Mouse (Mus musculus) CH12.LX (cell line): ENCODE data around the gene Fkbp11. TPM values are rescaled to one million over a fixed set of nuclear protein-coding genes. Genes with fewer than 3 reads are reported as not detected.

Source experiments
- DNase-seq: peaks from one replicate; pipeline ENCODE4 v3.0.0-alpha.2; 2013; ENCODE audit errors: extremely low read depth
- H3K27ac ChIP-seq: 2 replicates; pipeline ENCODE4 v1.5.1; 2012; ENCODE audit warnings: low read depth, mild to moderate bottlenecking, control low read depth, moderate library complexity; ENCODE audit not compliant: insufficient read depth
- H3K27me3 ChIP-seq: replicated peaks from 2 replicates; pipeline ENCODE3; 2012; ENCODE audit warnings: inconsistent platforms
- H3K36me3 ChIP-seq, 2 experiments: replicated peaks in 1 of 2; 2 replicates each; pipeline versions ENCODE3 to v1.6.1; 2012; ENCODE audit warnings: inconsistent platforms in 1 of 2, low read length in 1 of 2, mild to moderate bottlenecking in 1 of 2, mixed read lengths in 1 of 2, moderate library complexity in 1 of 2; ENCODE audit not compliant: control insufficient read depth in 1 of 2, insufficient read depth in 1 of 2
- H3K4me1 ChIP-seq, 2 experiments: 2 replicates each; pipeline ENCODE4 v1.6.1; 2012; ENCODE audit warnings: inconsistent platforms in 1 of 2, moderate library complexity in 1 of 2; ENCODE audit not compliant: insufficient read depth in 2 of 2, control insufficient read depth in 1 of 2
- H3K4me2 ChIP-seq: 2 replicates; pipeline ENCODE4 v1.6.1; 2012; ENCODE audit warnings: low read depth, mild to moderate bottlenecking, control low read depth; ENCODE audit not compliant: poor library complexity, insufficient read depth, severe bottlenecking
- H3K4me3 ChIP-seq, 3 experiments: fragments of 150-350 bp in 1 of 3; sonication (generic) in 1 of 3; replicated peaks in 1 of 3; 2 replicates each; pipeline versions ENCODE3 to v1.5.1; 2011 to 2012; ENCODE audit warnings: low read depth in 2 of 3, low read length in 2 of 3, mild to moderate bottlenecking in 2 of 3, moderate library complexity in 2 of 3, control low read depth in 1 of 3, improper control_type of control experiment in 1 of 3, inconsistent platforms in 1 of 3, mixed read lengths in 1 of 3; ENCODE audit not compliant: poor library complexity in 1 of 3
- H3K79me2 ChIP-seq: replicated peaks from 2 replicates; pipeline ENCODE4 v1.6.1; 2012; ENCODE audit warnings: mild to moderate bottlenecking, moderate library complexity; ENCODE audit not compliant: control insufficient read depth, poor library complexity, insufficient read depth, severe bottlenecking; ENCODE audit errors: extremely low read depth
- H3K9ac ChIP-seq: 2 replicates; pipeline ENCODE4 v1.6.1; 2012; ENCODE audit warnings: low read depth, mild to moderate bottlenecking, control low read depth, moderate library complexity; ENCODE audit not compliant: insufficient read depth
- H3K9me3 ChIP-seq: replicated peaks from 2 replicates; pipeline ENCODE3; 2012; ENCODE audit warnings: low read length, inconsistent platforms, mixed read lengths
- BHLHE40 ChIP-seq: IDR thresholded peaks from 2 replicates; pipeline ENCODE4 v1.6.1; 2011; ENCODE audit warnings: mild to moderate bottlenecking, low read depth, low read length, improper control_type of control experiment
- EP300 ChIP-seq: IDR thresholded peaks from 2 replicates; pipeline ENCODE4 v1.6.1; 2011; ENCODE audit warnings: low read length, improper control_type of control experiment
- GABPA ChIP-seq: IDR thresholded peaks from 2 replicates; pipeline ENCODE4 v1.6.1; 2012; ENCODE audit warnings: low read depth, low read length, improper control_type of control experiment, inconsistent platforms; ENCODE audit not compliant: insufficient replicate concordance
- HCFC1 ChIP-seq: IDR thresholded peaks from 2 replicates; pipeline ENCODE4 v1.6.1; 2012; ENCODE audit warnings: low read depth, mild to moderate bottlenecking, inconsistent platforms, low read length, improper control_type of control experiment
- JUND ChIP-seq: conservative IDR thresholded peaks from 2 replicates; pipeline ENCODE4 v1.6.1; 2011; ENCODE audit warnings: low read depth, low read length, improper control_type of control experiment
- PAX5 ChIP-seq: IDR thresholded peaks from 2 replicates; pipeline ENCODE4 v1.6.1; 2012; ENCODE audit warnings: low read length, inconsistent platforms, mixed read lengths
- POLR2A ChIP-seq: IDR thresholded peaks from 2 replicates; pipeline ENCODE4 v1.6.1; 2011; ENCODE audit warnings: low read depth, mild to moderate bottlenecking, improper control_type of control experiment, low read length
- SIN3A ChIP-seq: IDR thresholded peaks from 2 replicates; pipeline ENCODE4 v1.6.1; 2012; ENCODE audit warnings: low read length, improper control_type of control experiment, inconsistent platforms
- TCF12 ChIP-seq: IDR thresholded peaks from 2 replicates; pipeline ENCODE4 v1.6.1; 2014; ENCODE audit warnings: low read depth, mild to moderate bottlenecking, inconsistent platforms, low read length, improper control_type of control experiment
- USF2 ChIP-seq: conservative IDR thresholded peaks from 2 replicates; pipeline ENCODE4 v1.6.1; 2011; ENCODE audit warnings: low read depth, low read length, improper control_type of control experiment
- ZKSCAN1 ChIP-seq: IDR thresholded peaks from 2 replicates; pipeline ENCODE4 v1.6.1; 2012; ENCODE audit warnings: low read depth, inconsistent platforms, low read length, improper control_type of control experiment, borderline replicate concordance
- ZNF384 ChIP-seq: IDR thresholded peaks from 2 replicates; pipeline ENCODE4 v1.6.1; 2012; ENCODE audit warnings: low read depth, low read length, improper control_type of control experiment, inconsistent platforms
- dilution Hi-C: fragments of 300-500 bp; cut with MboI; formaldehyde crosslinking; loops from 2 replicates; pipeline ENCODE4 v1.14.3; 2020; ENCODE audit warnings: low sequenced_read_pairs; ENCODE audit not compliant: extremely low pct_unique_long_range_greater_than_20kb, extremely low pct_ligation_motif_present
- in situ Hi-C: fragments of 300-500 bp; cut with MboI; formaldehyde crosslinking; loops from 3 replicates; pipeline ENCODE4 v1.14.3; 2019; ENCODE audit warnings: low sequenced_read_pairs, low pct_ligation_motif_present, low pct_unique_long_range_greater_than_20kb, mixed read lengths
- polyA plus RNA-seq: library from polyadenylated mRNA; unstranded; fragments of >175 nt; gene quantifications from 2 replicates; pipeline ENCODE4 v1.2.1, GENCODE M21; 2012; ENCODE audit warnings: low read depth; ENCODE audit not compliant: insufficient read length
- total RNA-seq, 2 experiments: library from RNA; depleted of rRNA; stranded (reverse); fragments of 300-350 nt in 1 of 2; fragments of >200 nt in 1 of 2; gene quantifications; 2 replicates each; pipeline ENCODE4 v1.2.3; 2012 to 2014

Fkbp11 gene
- total and polyA plus RNA-seq, 3 experiments, result 21.0 to 75.0 (median 22.2) TPM

DNA sequence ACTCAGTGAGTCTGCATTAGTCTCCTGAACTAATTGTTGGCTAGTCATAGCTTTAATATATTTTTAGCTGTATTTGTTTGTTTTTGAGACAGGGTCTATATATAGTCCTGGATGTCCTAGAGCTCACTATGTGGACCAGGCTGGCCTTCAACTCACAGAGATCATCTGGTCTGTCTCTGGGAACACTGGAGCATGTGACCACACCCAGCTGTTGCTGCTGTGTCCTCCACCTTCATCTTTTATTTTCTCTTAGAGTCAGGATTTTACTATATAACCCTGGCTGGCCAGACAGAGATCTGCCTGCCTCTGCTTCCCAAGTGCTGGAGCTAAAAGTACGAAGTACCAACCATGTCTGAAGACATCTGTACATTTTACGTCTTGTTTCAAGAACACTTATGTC, 21.1 kb upstream of the Fkbp11 start:
- no peak overlapping the region for H3K4me3 ChIP-seq
- dilution Hi-C loops (no loop called here), in situ Hi-C loops (no loop called here)
- H3K27me3 ChIP-seq, result no peaks in the 10 kb centered on the region
- peaks cover 14% of the 10 kb centered on the region for H3K9me3 ChIP-seq
- DNase-seq, result no peak
- H3K4me1 ChIP-seq, result peaks cover 12 to 50% of the 10 kb centered on the region in 2 experiments
- no peak overlapping the region for H3K4me2 ChIP-seq
- no peak overlapping the region for H3K9ac ChIP-seq
- no peak overlapping the region for H3K27ac ChIP-seq
- TF ChIP-seq HCFC1, result no peak
- no peak for TF ChIP-seq GABPA
- TF ChIP-seq ZKSCAN1, result no peak
- peaks cover 22 to 86% of the 10 kb centered on the region in 2 experiments for H3K36me3 ChIP-seq
- peaks cover 58% of the 10 kb centered on the region for H3K79me2 ChIP-seq

- no peak overlapping the region for H3K4me2 ChIP-seq
- H3K4me1 ChIP-seq, result peaks cover 12 to 48% of the 10 kb centered on the region in 2 experiments
- no peak overlapping the region for H3K27ac ChIP-seq
- dilution Hi-C loops, result no loop called here
- peaks cover 49% of the 10 kb centered on the region for H3K79me2 ChIP-seq
- H3K4me3 ChIP-seq, result no peak overlapping the region
- H3K36me3 ChIP-seq, result peaks cover 29 to 86% of the 10 kb centered on the region in 2 experiments
- H3K9ac ChIP-seq, result no peak overlapping the region
- in situ Hi-C loops, result no loop called here
- no peak for TF ChIP-seq BHLHE40
- TF ChIP-seq USF2, result no peak
- no peak for TF ChIP-seq JUND
- TF ChIP-seq PAX5, result no peak
- no peak for TF ChIP-seq ZNF384
- TF ChIP-seq SIN3A, result no peak
- peaks cover 19% of the 10 kb centered on the region for H3K9me3 ChIP-seq
- no peak for DNase-seq
- no peaks in the 10 kb centered on the region for H3K27me3 ChIP-seq
Observed at GRCm38 (mm10) chr15:98747296-98747695, 19.3 kb upstream of the Fkbp11 start.

GRCm38 (mm10) chr15:98746344-98746965, 18.5 kb upstream of the Fkbp11 start:
- Histone ChIP-seq H3K9ac (no peak overlapping the region), H3K9me3 (peaks cover 19% of the 10 kb centered on the region), H3K4me1 (peaks cover 11 to 46% of the 10 kb centered on the region in 2 experiments), H3K36me3 (peaks cover 32 to 90% of the 10 kb centered on the region in 2 experiments), H3K79me2 (peaks cover 43% of the 10 kb centered on the region), H3K27ac (no peak overlapping the region), H3K4me2 (no peak overlapping the region), H3K4me3 (no peak overlapping the region), H3K27me3 (no peaks in the 10 kb centered on the region)
- DNase-seq, result no peak
- in situ Hi-C loops, result no loop called here
- TF ChIP-seq POLR2A, result no peak
- TF ChIP-seq TCF12, result no peak
- TF ChIP-seq JUND, result no peak
- TF ChIP-seq EP300, result no peak
- dilution Hi-C loops, result no loop called here
